Mouse (Mus musculus) midbrain, embryonic 11.5 days (tissue): ENCODE measurements around the gene Zfp691. TPM values are rescaled to one million over a fixed set of nuclear protein-coding genes. Genes with fewer than 3 reads are reported as not detected.

ENCODE experiments used
- ATAC-seq: fragments of 200-750 bp; cut with Nextera tagmentation; 2 replicates; pipeline ENCODE4 v1.8.0; 2017; ENCODE audit warnings: moderate TSS enrichment, moderate library complexity; ENCODE audit not compliant: low FRiP score
- DNase-seq: peaks from one replicate; pipeline ENCODE4 v3.0.0; 2015; ENCODE audit warnings: low spot score; ENCODE audit errors: missing footprints
- H3K27ac ChIP-seq: fragments of 300-500 bp; sonication (generic); 2 replicates; pipeline ENCODE4 v1.5.1; 2014; ENCODE audit warnings: low read depth, low read length
- H3K27me3 ChIP-seq: fragments of 300-500 bp; sonication (generic); 2 replicates; pipeline ENCODE4 v1.6.1; 2014; ENCODE audit warnings: mild to moderate bottlenecking, low read length, moderate library complexity, mixed read lengths; ENCODE audit not compliant: control insufficient read depth, insufficient read depth
- H3K36me3 ChIP-seq: fragments of 300-500 bp; sonication (generic); 2 replicates; pipeline ENCODE4 v1.6.1; 2014; ENCODE audit warnings: mild to moderate bottlenecking, low read length, moderate library complexity, mixed read lengths; ENCODE audit not compliant: control insufficient read depth, insufficient read depth
- H3K4me1 ChIP-seq: fragments of 300-500 bp; sonication (generic); 2 replicates; pipeline ENCODE4 v1.6.1; 2014; ENCODE audit warnings: low read length; ENCODE audit not compliant: control insufficient read depth, insufficient read depth
- H3K4me2 ChIP-seq: fragments of 300-500 bp; sonication (generic); 2 replicates; pipeline ENCODE4 v1.6.1; 2014; ENCODE audit warnings: mild to moderate bottlenecking, moderate library complexity
- H3K4me3 ChIP-seq: fragments of 300-500 bp; sonication (generic); 2 replicates; pipeline ENCODE4 v1.5.1; 2014; ENCODE audit warnings: low read depth, low read length
- H3K9ac ChIP-seq: fragments of 300-500 bp; sonication (generic); 2 replicates; pipeline ENCODE4 v1.6.1; 2014; ENCODE audit warnings: low read length
- H3K9me3 ChIP-seq: fragments of 300-500 bp; sonication (generic); 2 replicates; pipeline ENCODE4 v1.6.1; 2016; ENCODE audit warnings: low read length; ENCODE audit not compliant: control insufficient read depth
- WGBS: fragments of 180-500 bp; shearing (Covaris S2); extraction: QIAGEN DNeasy Blood & Tissue Kit; methylation state at CpG from one replicate; pipeline ENCODE4 v1.1.7; 2014; 5-methylcytosine and 5-hydroxymethylcytosine counted together
- polyA plus RNA-seq: library from polyadenylated mRNA; unstranded; fragments of >200 nt; fragmentation: Nextera tagmentation; extraction: Ambion mirVana; gene quantifications from 2 replicates; pipeline ENCODE4 v1.2.1, GENCODE M21; 2014

Zfp691 gene
- polyA plus RNA-seq, 1 experiment from 2014 or later, result 9.0 TPM

- H3K36me3 ChIP-seq, result no peaks in the 10 kb centered on the region
- no peaks in the 10 kb centered on the region for H3K27me3 ChIP-seq
- no peak for DNase-seq
- no peaks in the 10 kb centered on the region for H3K4me1 ChIP-seq
- WGBS, result 55% methylated on average over 4 of the region's 4 CpGs
- no peaks in the 10 kb centered on the region for H3K9me3 ChIP-seq
- H3K27ac ChIP-seq, result no peak overlapping the region
- ATAC-seq, result no peak
- no peak overlapping the region for H3K4me3 ChIP-seq
- no peak overlapping the region for H3K4me2 ChIP-seq
- H3K9ac ChIP-seq, result no peak overlapping the region
These were observed 6.2 kb upstream of the Zfp691 start for GRCm38 (mm10) chr4:119180133-119180707.

- DNase-seq (no peak), ATAC-seq (no peak)
- H3K27me3 ChIP-seq, result no peaks in the 10 kb centered on the region
- H3K4me3 ChIP-seq, result no peak overlapping the region
- H3K27ac ChIP-seq, result no peak overlapping the region
- no peak overlapping the region for H3K4me2 ChIP-seq
- no peak overlapping the region for H3K9ac ChIP-seq
- no peaks in the 10 kb centered on the region for H3K4me1 ChIP-seq
- no peaks in the 10 kb centered on the region for H3K36me3 ChIP-seq
- no peaks in the 10 kb centered on the region for H3K9me3 ChIP-seq
- 82% methylated on average over 18 of the region's 18 CpGs for WGBS
These were observed 4.3 kb upstream of the Zfp691 start for GRCm38 (mm10) chr4:119178331-119178730.

- no peaks in the 10 kb centered on the region for H3K36me3 ChIP-seq
- no peaks in the 10 kb centered on the region for H3K27me3 ChIP-seq
- ATAC-seq, result no peak
- no peak overlapping the region for H3K9ac ChIP-seq
- H3K4me1 ChIP-seq, result peaks cover 5% of the 10 kb centered on the region
- no peak overlapping the region for H3K4me3 ChIP-seq
- WGBS, result 78% methylated on average over 5 of the region's 5 CpGs
- no peaks in the 10 kb centered on the region for H3K9me3 ChIP-seq
- no peak for DNase-seq
- no peak overlapping the region for H3K4me2 ChIP-seq
- H3K27ac ChIP-seq, result no peak overlapping the region
These were observed 3.7 kb upstream of the Zfp691 start for GRCm38 (mm10) chr4:119177702-119178101.

- H3K27ac ChIP-seq, result no peak overlapping the region
- H3K4me3 ChIP-seq, result peak overlapping the region; percentile 77
- peak overlapping the region; percentile 49 for H3K4me2 ChIP-seq
- WGBS, result 47% methylated on average over 18 of the region's 18 CpGs
- H3K36me3 ChIP-seq, result peaks cover 10% of the 10 kb centered on the region
- no peaks in the 10 kb centered on the region for H3K27me3 ChIP-seq
- peaks cover 6% of the 10 kb centered on the region for H3K4me1 ChIP-seq
- ATAC-seq (no peak), DNase-seq (peak; percentile 87)
- no peaks in the 10 kb centered on the region for H3K9me3 ChIP-seq
- peak overlapping the region; percentile 87 for H3K9ac ChIP-seq
These were observed 910 bp downstream of the Zfp691 start for GRCm38 (mm10) chr4:119172919-119173650.

GRCm38 (mm10) chr4:119167663-119168062, 6.3 kb downstream of the Zfp691 start:
- Histone ChIP-seq H3K36me3 (peaks cover 10% of the 10 kb centered on the region), H3K9ac (no peak overlapping the region), H3K9me3 (no peaks in the 10 kb centered on the region), H3K4me3 (no peak overlapping the region), H3K4me2 (no peak overlapping the region), H3K27ac (no peak overlapping the region), H3K4me1 (peaks cover under 1% of the 10 kb centered on the region; the same call in 1 of the 2 replicates), H3K27me3 (no peaks in the 10 kb centered on the region)
- WGBS, result 9% methylated on average over 4 of the region's 4 CpGs
- 0 out of 2 replicates have a peak, but pooled peaks have one; percentile 51 for ATAC-seq
- peak; percentile 97 for DNase-seq

- H3K4me3 ChIP-seq, result no peak overlapping the region
- DNase-seq, result no peak
- H3K4me2 ChIP-seq, result no peak overlapping the region
- no peaks in the 10 kb centered on the region for H3K27me3 ChIP-seq
- no peaks in the 10 kb centered on the region; the same call in 1 of the 2 replicates for H3K4me1 ChIP-seq
- no peak overlapping the region for H3K27ac ChIP-seq
- WGBS, result 88% methylated on average over 4 of the region's 4 CpGs
- no peak for ATAC-seq
- no peaks in the 10 kb centered on the region for H3K9me3 ChIP-seq
- H3K36me3 ChIP-seq, result peaks cover 10% of the 10 kb centered on the region
- no peak overlapping the region for H3K9ac ChIP-seq
These were observed 6.9 kb downstream of the Zfp691 start for GRCm38 (mm10) chr4:119167068-119167467.

- Histone ChIP-seq H3K9ac (no peak overlapping the region), H3K4me3 (no peak overlapping the region), H3K4me2 (no peak overlapping the region), H3K27ac (no peak overlapping the region), H3K27me3 (no peaks in the 10 kb centered on the region), H3K9me3 (no peaks in the 10 kb centered on the region), H3K36me3 (peaks cover 10% of the 10 kb centered on the region), H3K4me1 (no peaks in the 10 kb centered on the region)
- no peak for DNase-seq
- ATAC-seq, result no peak
- 85% methylated on average over 7 of the region's 7 CpGs for WGBS
These were observed 8.1 kb downstream of the Zfp691 start for GRCm38 (mm10) chr4:119165916-119166315.

- DNase-seq, result no peak
These were observed 11.0 kb downstream of the Zfp691 start for GRCm38 (mm10) chr4:119162990-119163389.

GRCm38 (mm10) chr4:119161358-119161757, 12.6 kb downstream of the Zfp691 start:
- no peaks in the 10 kb centered on the region for H3K36me3 ChIP-seq
- H3K9me3 ChIP-seq, result no peaks in the 10 kb centered on the region
- WGBS, result 84% methylated on average over 3 of the region's 3 CpGs
- ATAC-seq, result no peak
- no peak overlapping the region for H3K9ac ChIP-seq
- H3K4me1 ChIP-seq, result no peaks in the 10 kb centered on the region
- H3K27me3 ChIP-seq, result no peaks in the 10 kb centered on the region
- no peak for DNase-seq
- H3K4me3 ChIP-seq, result no peak overlapping the region
- no peak overlapping the region for H3K4me2 ChIP-seq
- no peak overlapping the region for H3K27ac ChIP-seq

More at GRCm38 (mm10) chr4:119162990-119163389, 11.0 kb downstream of the Zfp691 start:
- Histone ChIP-seq H3K4me2 (no peak overlapping the region), H3K36me3 (no peaks in the 10 kb centered on the region), H3K9me3 (no peaks in the 10 kb centered on the region), H3K4me3 (no peak overlapping the region), H3K4me1 (no peaks in the 10 kb centered on the region), H3K9ac (no peak overlapping the region), H3K27ac (no peak overlapping the region), H3K27me3 (no peaks in the 10 kb centered on the region)
- ATAC-seq, result no peak
- WGBS, result 76% methylated on average over 4 of the region's 4 CpGs
